Mouse (Mus musculus): ENCODE data around the gene Sash3. TPM values are rescaled to one million over a fixed set of nuclear protein-coding genes. Genes with fewer than 3 reads are reported as not detected.
A peak's percentile ranks its signal among the peaks of the same experiment; 100 is the strongest.

The Sash3 gene
- total RNA-seq (2021): 1 to 10 TPM; 1.2 to 1.5 TPM

DNA sequence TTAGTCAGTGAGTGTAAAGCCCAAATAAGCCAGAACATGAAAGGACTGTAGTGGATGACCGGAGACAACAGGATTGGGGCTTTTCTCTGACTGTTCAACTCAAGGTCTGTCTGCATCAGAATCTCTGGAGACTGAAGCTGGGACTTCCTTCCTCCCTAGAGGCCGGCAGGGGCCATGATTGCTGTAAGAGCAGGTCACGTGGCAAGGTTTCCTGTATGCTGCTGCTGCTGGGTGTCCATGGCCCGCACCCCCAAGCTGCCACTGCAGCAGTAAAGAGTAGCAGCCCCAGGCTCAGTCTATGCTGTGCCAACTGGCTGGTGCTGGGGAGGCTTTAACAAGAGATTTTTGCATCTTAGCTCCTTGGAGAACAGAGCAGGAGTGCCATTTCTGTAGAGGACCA lies at the start of gene Sash3:
Sash3 (plus strand) TSS at position 175 of the 400 bp plus-strand sequence.
- intact Hi-C loops (cut with DNase I): no loop called here

DNA sequence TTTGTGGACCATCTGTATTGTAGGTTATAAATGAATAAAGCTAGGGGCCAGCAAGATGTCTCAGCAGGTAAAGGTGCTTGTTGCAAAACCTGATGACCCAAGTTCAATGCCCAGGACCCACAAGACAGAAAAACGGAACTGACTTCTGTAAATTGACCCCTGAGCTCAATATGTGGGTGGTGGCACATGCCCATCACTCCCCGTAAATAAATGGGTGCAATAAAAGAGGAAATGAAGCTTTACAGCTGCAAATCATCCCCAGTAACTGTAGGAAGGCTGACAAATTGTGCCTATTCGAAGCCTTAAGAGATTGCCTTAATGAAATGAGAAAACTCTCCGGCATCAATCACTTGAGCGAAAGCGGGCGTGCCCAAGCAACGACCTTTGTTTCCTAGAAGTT lies 49.7 kb upstream of the Sash3 start:
- intact Hi-C loops (cut with DNase I): loop anchor here (10.0 kb wide), 1 partner anchor 62 kb away; the partner anchor contains the start of gene Apln
- no peak for DNase-seq (ENCODE audit: low spot score in 2 of 2)

More for the DNA sequence above, at the start of gene Sash3:
- DNase-seq (ENCODE audit: low spot score in 2 of 2): no peak

DNA sequence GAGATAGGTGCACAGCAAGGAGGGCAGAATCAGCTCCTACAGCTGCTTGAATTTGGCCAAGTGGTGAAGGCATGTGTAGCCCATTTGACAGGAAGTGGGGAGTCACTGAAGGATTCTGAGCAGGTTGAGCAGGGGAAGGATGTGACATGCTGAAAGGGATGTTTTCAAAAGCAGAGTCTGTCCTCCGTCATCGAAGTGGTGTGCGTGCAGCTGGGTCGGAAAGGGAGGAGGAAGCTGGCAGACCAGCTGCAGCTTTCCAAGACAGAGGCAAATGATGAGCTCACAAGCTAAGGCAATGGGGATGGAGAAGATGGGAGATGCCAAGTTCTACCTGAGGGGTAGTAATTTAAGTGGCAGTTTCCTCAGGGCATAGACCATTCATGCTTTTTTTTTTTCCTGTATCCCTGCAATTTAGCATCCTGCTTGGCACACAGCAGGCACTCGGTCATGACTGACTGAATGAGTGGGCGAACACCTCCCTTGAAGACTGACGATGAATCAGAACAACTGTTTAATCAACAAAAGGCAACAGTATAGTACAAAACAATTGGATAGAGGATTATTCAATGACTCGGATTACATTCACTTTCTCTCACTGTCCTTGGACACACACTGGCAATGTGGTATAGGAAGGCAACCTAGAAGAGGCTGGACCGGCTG lies 47.6 kb upstream of the Sash3 start:
- no peak for DNase-seq (ENCODE audit: low spot score in 2 of 2)
- intact Hi-C loops (cut with DNase I): loop anchor here (10.0 kb wide), 1 partner anchor 64 kb away; the partner anchor contains the start of gene Apln

- no peak for DNase-seq (ENCODE audit: low spot score in 2 of 2)
Measured at GRCm38 (mm10) chrX:48099871-48100270, 46.4 kb upstream of the Sash3 start.

DNA sequence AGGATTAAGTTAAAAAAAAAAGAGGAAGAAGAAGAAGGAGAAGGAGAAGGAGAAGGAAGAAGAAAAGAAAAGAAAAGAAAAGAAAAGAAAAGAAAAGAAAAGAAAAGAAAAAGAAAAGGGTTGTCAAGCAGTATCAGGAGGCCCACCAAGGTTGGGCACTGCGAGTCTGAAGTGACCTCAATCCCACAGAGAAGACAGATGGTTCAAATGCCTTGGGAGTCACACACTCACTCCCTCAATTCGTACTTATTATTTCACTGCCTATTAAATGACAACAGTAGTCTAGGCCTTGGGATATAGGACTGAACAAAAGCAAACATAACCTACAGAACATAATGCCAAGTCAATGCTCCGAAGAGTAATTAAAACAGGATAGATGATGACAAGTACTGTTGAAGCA lies 43.0 kb upstream of the Sash3 start:
- DNase-seq (ENCODE audit: low spot score in 2 of 2): no peak
- intact Hi-C loops (cut with DNase I): no loop called here

More at GRCm38 (mm10) chrX:48099871-48100270, 46.4 kb upstream of the Sash3 start:
- intact Hi-C loops (cut with DNase I): loop anchor here (10.0 kb wide), 1 partner anchor 65 kb away; the partner anchor contains the start of gene Apln

DNA sequence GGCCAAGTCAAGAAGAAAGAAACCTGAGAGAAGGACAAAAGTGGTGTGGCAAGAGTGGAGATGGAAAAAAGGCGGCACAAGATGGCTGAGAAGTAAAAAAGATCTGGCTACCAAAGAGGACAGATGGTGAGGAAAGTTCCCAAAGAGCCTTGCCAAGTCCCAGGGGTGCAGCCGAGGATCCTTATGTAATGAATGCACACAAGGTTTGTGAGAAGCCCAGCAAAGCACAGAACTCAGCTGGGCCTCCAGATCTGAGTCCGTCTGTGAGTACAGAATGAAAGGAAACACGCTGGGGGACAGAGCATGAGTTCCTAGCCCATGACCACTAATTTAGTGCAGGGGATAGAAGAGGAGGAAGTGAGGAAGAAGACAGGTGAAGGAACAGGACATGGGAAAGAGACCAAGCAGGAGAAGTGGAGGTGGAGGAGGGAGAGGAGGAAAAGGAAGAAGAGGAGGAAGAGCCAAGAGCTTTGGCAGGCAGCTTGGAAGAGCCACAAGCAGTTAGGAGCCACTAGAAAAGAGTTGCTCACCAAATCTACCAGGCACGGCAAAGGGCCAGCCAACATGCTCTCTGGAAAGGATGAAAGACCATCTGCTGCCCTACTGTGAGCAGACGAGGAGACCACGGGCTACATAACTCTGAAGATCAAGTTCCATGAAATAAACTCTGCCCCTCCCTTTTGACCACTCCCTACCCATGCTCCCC lies 41.3 kb upstream of the Sash3 start:
- intact Hi-C loops (cut with DNase I): no loop called here
- peak; percentile 37 to 45 for DNase-seq (ENCODE audit: low spot score in 2 of 2)

- intact Hi-C loops (cut with DNase I): no loop called here
- DNase-seq (ENCODE audit: low spot score in 2 of 2): no peak
Measured at GRCm38 (mm10) chrX:48106226-48106625, 40.0 kb upstream of the Sash3 start.

DNA sequence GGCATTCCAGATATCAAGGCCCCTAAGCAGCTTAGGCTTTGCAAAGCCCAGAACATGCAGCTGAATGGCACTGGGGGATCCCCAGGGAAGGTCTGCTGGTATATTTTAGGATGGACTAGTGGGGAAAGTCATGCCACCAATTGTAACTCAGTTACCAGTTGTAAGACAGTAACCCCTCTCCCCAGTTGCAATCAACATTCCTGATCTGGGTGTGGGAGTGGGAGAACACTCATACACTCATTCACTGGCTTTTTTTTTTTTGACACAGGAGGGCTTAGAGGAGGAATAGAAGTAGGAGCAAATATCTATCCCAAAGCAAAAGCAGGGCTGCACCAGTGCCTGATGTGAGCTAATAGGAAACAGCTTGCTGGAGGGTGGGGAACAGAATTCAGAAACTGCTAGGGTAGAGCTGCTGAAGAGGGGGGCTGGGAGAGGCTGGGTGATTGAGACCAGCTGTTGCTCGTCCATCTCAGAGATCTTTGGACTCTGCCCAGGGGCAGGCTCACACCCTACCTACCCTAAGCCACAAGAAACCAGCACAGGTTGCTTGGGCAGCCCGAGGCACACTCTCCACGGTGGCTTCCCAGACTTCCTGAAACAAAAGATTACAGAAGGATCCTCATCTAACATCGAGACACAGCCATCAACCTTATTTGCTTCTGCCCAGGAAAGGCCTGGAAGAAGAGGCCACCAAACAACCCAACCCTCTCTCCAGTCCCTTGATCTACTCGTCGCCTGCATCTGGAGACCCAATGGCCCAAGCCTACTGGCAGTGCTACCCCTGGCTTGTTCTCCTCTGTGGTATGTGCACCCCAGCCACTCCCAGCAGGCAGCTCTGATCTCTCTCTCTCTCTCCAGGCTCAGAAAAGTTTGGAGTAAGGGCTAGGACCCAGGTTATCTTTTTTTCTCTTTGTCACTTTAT lies 37.6 kb upstream of the Sash3 start, which contains the start of gene Xpnpep2:
Xpnpep2 (plus strand) TSS at position 332 of the 922 bp plus-strand sequence.
- intact Hi-C loops (cut with DNase I): no loop called here
- no peak for DNase-seq (ENCODE audit: low spot score in 2 of 2)

GRCm38 (mm10) chrX:48109316-48109655 lies 37.0 kb upstream of the Sash3 start:
- DNase-seq (ENCODE audit: low spot score in 2 of 2): no peak
- intact Hi-C loops (cut with DNase I): no loop called here

GRCm38 (mm10) chrX:48119294-48119693 lies 26.9 kb upstream of the Sash3 start:
- intact Hi-C loops (cut with DNase I): no loop called here
- no peak for DNase-seq (ENCODE audit: low spot score in 2 of 2)

DNA sequence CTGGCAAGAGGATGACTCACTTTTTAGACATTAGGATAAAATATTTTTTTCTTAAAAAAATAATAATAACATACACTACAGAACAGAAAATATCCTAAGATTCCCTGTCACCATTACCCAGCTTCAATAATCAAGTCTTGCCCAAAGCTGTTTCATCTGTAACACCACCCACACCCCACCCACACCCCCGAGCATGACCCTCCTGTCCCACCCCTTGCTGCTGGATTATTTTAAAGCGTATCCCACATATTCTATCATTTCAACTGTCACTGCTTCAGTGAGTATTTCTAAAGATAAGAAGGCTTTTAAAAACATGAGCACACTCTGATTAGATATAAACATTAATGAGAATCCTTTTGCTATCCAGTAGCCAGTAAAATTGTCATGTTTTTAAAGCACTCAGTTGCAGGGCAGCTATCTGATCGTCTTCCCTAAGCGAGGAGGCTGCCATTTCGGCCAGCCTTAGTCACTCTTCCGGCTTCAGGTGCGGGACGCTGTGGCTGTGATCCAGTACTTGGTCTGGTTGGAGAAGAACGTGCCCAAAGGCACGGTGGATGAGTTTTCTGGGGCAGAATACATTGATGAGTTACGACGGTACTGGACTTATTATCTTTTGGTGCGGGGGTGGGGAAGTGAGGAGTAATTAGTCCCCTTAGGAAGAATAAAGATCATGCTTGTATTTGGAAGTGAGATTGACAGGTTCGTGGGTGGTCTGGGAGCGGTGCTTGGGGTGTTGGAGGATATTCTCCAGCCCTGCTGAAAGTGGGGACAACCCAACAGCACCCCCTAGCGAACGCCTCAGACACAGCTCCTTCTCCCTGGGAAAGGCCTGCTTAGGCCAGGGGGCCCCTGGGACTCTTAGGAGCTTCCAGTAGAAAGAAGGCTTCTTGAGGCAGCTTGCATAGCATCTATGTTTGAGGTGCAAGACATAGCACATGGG lies 21.8 kb upstream of the Sash3 start:
- DNase-seq (ENCODE audit: low spot score in 2 of 2): peak; percentile 34 to 35
- intact Hi-C loops (cut with DNase I): loop anchor here (1.0 kb wide), 1 partner anchor 132 kb away; no protein-coding TSS in a partner anchor

DNA sequence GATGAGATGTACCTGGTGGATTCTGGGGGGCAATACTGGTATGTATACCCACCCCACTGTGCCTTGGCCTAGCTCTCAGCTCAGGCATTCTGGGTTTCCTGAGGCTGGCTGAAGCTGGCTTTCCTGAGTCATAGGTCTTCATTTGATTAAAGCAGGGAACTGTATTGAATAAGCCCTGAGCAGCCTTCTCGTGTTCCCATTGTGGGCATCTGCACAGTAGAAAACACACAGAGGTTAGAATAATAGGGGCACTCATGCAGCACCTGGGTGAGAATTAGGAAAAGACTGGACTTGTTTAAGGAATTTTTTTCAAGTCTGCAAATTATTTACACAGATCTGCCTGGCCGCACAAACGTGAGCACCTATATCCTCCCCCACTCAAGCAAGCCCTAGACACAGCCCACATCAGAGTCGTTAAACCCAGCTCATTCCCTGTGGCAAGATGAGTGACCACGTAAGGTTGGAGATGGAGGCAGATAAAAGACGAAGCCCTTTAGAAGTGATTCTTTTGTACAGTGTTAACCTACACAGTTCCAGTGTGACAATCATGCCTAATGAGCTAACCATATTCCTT lies 19.2 kb upstream of the Sash3 start:
- intact Hi-C loops (cut with DNase I): no loop called here
- no peak for DNase-seq (ENCODE audit: low spot score in 2 of 2)

DNA sequence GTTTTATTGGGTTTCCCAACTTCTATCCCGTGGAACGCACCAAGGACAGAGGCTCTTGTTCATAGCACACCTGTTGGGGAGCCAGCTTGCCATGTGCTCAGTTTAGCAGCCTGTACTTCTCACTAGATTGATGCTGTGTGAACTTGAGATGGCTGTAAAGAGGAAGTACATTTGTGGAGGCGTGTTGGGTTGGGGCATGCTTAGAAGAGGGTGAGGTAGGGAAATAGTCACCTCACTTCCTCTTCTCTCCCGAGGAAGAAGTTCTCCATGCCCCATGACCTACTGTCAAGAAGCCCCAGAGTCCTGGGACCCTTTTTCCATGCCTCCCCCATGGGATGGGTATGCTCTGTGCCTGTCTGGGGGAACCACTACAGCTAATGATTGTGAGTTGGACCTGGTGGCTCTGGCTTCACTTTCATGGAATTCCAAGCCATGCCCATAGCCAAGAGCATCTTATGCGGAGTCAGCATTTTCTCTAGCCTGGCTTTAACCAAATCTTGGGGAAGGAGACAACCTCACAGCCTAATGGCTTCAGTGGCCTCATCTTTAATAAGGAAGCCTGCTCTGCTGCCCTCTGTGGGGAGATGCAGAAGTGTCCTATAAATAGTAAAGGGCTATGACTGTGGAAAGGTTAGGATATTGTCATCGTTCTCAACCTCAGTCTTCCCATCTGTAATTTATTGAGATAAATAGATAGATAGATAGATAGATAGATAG lies 18.6 kb upstream of the Sash3 start:
- no peak for DNase-seq (ENCODE audit: low spot score in 2 of 2)
- intact Hi-C loops (cut with DNase I): no loop called here

DNA sequence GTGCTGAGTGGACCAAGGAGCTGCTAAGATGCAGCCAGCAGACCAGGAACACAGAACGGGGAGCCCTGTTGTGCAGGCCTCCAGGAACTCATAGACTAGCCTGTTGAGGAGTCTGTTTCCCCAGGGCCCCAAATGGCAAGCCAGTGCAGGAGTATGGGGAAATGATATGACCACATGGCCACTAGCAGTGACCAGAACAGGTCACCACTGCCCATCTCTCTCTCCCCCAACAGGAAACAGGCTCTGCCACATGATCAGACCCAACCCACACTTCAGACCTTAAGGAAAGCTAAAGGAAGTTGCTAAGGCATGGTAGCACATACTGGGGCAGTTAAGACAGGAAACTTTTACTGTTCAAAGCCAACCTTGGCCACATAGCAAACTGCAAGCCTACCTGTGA lies 17.1 kb upstream of the Sash3 start:
- intact Hi-C loops (cut with DNase I): no loop called here
- no peak for DNase-seq (ENCODE audit: low spot score in 2 of 2)

DNA sequence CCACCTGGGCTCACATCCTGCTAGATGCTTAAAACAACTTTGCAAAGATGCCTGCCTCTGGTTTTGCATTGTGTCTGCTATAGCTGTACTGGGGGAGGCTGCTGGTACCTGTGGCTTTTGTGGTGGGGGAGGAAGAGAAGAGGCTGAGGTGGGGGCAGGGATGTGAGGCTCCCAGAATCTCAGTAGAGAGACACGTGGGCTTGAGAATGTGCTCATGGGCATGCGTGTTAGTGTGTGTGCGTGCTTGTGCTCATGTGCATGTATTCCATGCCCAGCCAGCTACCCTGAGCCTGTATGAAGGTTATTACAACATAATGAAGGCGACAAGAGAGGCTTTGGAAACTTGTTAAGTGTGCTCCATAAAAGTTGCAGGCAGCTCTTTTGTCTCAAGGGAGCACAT lies 9.3 kb upstream of the Sash3 start:
- no peak for DNase-seq (ENCODE audit: low spot score in 2 of 2)
- intact Hi-C loops (cut with DNase I): no loop called here

DNA sequence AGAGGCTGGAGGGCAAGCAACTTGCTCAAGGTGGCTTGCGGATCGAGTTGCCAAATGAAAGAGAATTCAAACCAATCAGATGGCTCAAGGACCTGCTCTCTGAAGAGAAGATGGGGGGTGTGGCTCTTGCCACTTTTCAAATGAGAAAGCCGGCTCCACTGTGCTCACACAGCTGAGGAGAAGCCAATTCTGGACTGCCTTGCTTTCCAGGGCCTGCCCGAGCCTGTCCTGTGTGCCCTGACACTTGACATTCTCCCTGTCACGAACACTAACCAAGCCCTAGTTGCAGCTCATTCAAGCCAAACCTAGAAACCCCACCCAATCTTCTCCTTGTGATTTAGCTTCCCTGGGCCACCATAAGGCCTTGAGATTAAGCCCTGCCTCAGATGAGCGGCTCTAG lies 8.2 kb upstream of the Sash3 start:
- intact Hi-C loops (cut with DNase I): no loop called here
- DNase-seq (ENCODE audit: low spot score in 2 of 2): no peak

DNA sequence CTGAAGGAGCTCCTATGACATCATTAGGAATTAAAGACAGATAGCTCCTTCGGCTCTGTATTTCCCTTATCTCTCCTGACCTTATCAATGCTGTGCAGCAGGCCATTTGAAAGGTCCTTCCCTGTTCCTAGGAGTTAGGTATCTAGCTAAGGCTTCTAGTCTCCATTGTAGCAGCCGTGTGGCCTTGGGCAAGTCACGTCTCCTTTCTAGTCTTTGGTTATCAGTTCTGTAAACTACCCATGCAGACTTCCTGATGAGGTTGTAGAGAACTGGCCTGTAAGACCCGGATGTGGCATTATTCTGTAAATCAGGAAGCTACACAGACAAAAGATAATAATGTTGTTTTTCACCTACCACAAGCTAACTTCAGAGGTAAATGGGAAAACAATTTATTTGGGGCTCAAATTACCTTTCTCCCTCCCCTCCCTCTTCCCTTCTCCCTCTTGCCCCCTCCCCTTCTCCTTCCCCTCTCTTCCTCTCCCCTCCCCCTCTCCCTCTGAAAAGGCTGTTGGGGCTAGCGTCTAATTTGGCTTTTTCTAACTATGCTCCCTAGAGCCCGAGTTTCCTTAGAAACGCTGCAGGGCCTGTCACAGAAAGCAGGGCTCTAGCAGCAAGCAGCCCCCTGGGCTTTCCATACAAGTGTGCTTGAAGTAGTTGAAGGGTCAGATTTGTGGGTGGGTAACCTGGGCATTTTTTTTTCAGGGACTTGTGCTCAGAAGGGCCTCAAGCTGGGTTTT lies 7.5 kb upstream of the Sash3 start:
- intact Hi-C loops (cut with DNase I): no loop called here
- DNase-seq (ENCODE audit: low spot score in 2 of 2): no peak
